Mouse (Mus musculus) heart, postnatal 0 days (tissue): Measurements from ENCODE around the gene Pak6.

Source experiments
- CTCF ChIP-seq: IDR thresholded peaks from 2 replicates; pipeline ENCODE4 v1.5.1; 2016; ENCODE audit warnings: antibody characterized with exemption, control low read depth, low read depth
- EP300 ChIP-seq: IDR thresholded peaks from 2 replicates; pipeline ENCODE4 v1.6.1; 2016; ENCODE audit warnings: antibody characterized with exemption, low read depth

DNA sequence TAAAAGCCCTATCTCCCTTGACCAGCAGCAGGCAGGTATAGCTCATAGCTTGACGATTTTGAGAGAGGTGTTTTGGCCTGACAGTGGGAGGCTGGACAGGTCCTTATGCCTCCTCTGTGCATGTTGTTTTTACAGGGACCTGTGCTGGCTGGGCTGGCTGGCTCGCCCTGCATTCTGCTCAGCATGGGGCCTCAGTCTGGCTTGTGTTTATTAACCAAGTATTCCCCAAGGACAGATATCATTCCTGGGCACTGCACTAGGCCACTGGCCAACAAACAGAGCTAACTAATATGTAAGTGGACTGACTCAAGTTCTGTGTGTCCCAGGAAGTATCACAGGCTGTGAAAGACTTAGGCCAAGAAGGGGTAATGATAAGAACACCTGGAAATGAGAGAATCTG is 6.7 kb downstream of the Pak6 start:
- no peak for TF ChIP-seq CTCF
- TF ChIP-seq EP300, result no peak
